Mouse (Mus musculus): Measurements from ENCODE around the gene BC053393.

BC053393 gene

DNA sequence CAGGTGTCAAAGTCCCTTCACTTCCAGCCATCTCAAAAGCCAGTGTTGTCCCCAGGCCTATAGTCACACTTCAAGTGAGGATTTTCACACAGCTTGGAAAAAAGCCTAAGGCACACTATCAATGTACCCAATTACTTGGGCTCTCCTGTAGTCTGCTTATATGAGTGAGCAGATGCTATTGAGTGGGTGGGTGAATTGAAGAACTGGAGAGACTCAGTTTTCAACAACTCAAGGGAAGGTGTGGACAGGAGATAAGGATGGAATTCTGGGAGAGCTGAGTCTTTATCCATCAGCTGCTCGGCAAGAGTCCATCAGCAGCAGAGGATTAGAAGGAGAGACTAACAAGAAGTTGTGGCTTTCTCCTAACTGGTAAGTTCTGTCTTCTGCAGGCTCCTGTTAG, at the start of gene BC053393:
Gene BC053393 (plus strand): TSS at position 210 of the 400 bp plus-strand sequence.
- 76% methylated on average over 1 of the region's 1 CpGs for WGBS

DNA sequence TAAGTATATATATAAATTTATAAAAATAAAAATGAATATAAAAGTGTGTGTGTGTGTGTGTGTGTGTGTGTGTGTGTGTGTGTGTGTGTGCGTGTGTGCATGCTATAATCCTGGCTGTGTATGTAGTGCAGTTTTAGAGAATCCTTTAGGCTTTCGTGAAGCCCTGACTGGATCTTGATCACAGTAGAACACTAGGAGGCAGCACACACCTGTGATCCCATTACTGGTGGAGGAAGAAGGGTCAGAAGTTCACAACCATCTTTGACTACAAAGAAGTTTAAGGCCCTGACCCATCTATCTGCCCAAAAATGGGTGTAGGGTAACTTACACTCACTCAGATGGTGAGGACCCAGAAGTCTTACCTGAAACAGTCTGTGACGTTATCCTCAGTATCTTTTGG, 48.6 kb upstream of the BC053393 start:
- 73% methylated on average over 3 of the region's 3 CpGs for WGBS

DNA sequence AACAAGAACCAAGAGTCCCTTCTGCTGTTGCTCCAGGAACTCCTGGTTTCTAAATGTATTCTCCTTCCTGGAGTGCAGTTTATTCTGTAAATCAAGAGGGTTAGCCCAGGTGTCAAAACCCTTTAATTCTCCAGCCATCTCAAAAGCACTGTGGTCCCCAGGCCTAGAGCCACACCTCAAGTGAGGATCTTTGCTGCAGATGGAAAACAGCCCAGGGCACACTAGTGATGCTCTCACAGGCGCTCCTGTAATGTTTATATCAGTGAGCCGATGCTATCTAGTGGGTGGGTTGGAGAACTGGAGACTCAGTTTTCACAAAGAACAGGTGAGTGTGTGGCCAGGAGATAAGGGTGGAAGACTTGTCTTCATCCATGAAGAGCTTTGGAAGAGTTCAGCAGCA, 47.4 kb upstream of the BC053393 start, which contains the start of gene Gm12169:
Gene Gm12169 (plus strand): TSS at position 301 of the 400 bp plus-strand sequence.
- WGBS = 94% methylated on average over 2 of the region's 2 CpGs

DNA sequence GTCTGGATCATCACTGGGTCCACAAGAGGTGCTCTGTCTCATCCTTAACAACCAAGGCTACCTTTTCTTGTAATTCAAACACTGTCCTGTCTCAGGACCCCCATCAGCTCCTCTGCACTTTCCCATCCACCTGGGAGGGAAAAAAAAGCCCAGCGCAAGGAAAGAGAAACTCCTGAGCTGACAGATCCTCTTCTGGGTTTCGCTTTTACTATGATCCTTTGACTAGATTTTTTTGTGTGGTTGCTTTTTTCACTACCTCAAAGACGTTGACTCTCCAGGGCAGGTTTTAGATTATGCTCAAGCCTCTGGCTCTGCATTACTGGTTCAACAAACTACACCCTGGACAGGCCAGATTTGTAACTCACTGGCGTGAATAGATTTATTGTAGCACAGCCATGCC, 41.2 kb upstream of the BC053393 start:
- WGBS = 78% methylated on average over 4 of the region's 4 CpGs

DNA sequence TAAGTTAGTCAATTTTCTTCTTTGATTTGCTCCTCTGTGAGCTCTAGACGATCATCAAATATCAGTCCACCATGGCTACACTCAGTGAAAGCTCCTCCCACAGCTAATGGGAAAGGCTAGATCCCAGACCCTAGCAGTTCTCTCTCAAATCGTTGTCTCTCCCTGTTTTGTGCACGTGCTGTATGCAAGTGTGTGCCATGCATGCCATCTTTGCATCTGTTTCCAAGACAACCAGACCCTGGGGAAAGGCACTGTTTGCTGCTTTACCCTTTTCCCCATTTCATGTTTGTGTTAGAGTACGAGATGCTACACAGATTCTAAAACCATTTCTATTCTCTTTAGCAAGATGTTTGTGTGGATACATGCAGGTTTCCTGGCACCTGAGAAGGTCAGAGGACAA, 34.4 kb upstream of the BC053393 start:
- WGBS = 66% methylated on average over 4 of the region's 4 CpGs

DNA sequence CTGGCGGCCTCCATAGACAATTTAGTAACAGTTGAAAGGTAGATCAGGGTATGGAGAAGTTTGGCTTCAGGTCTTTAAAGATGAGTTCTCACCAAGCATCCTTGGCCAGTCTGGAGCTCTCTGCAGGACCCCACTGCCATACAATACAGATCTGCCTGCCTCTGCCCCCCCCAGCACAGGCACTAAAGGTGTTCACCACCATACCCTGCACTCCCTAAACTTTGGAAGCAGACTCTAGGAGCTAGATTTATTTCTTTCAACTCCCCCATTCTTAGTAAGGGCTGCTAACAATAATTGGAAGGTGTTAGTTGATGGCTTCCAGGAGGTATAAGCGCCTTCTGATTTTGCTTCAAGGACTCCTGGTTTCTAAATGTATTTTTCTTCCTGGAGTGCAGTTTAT, 27.8 kb upstream of the BC053393 start:
- 86% methylated on average over 2 of the region's 2 CpGs for WGBS

DNA sequence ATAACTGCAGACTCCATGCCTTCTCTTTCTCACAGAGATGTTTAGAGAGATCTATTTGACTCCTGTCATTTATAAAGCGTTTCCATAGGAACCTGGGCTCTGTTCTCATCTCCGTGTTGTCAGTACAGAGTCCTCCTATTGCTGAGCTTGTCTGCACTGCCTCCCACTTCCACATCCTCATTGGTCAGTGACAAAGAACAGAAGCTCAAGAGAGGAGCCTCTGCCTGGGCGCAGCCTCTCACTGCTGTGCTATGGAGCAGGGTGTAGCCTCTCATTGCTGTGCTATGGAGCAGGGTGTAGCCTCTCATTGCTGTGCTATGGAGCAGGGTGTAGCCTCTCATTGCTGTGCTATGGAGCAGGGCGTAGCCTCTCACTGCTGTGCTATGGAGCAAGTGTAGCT, 21.6 kb upstream of the BC053393 start:
- 86% methylated on average over 4 of the region's 4 CpGs for WGBS

DNA sequence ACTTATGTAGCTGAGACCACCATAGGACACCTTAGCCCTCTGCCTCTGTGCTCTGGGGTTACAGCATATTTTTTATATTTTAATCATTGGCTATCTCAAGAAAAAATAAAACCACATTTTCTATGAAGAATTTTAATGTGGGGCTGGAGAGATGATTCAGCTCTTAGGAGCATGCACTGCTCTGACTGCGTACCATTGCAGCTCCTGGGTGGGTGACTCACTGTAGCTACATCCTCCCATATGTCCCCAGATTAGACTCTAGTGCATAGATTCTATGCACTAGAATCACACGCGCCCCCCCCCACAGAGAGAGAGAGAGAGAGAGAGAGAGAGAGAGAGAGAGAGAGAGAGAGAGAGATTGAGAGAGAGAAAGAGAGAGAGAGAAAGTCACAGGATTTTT, 18.6 kb upstream of the BC053393 start:
- WGBS = 54% methylated on average over 3 of the region's 3 CpGs

DNA sequence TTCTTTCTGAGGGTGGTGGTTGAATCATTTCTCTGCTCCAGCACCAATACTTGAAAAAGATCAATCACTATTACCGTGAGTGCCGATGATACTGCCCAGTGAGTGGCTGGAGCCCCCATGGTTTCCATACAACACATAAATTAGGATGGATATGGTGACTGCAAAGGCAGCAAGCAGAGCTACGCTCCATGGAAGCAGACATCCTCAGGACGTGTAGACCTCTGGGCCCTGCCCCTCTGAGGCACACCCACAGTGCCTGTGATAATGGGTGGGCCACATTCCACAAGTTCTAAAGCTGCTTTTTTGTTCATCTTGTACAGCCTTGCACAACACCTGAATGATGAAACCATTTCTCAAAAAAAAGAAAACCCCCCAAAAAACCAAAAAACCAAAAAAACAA, 10.2 kb upstream of the BC053393 start:
- WGBS = 90% methylated on average over 4 of the region's 4 CpGs

DNA sequence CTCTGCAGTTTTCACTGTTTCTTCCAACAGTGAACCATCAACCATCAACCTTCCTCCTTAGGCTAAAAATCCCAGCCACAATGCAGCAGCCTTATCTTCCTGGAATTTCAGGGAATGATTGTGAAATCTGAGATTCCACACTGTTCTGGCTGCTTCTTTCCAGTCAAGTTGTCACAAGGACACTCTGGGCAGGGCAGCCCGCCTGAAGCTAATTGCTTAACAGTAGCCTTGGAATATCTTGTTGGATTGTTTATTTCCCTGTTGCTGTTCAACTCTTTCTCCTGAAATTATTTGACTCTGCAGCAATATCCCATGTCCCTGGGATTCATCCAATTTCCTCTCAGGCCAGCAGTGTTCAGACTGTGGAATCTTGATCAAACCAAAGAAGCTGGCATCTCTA, 6.7 kb upstream of the BC053393 start:
- 84% methylated on average over 1 of the region's 1 CpGs for WGBS

DNA sequence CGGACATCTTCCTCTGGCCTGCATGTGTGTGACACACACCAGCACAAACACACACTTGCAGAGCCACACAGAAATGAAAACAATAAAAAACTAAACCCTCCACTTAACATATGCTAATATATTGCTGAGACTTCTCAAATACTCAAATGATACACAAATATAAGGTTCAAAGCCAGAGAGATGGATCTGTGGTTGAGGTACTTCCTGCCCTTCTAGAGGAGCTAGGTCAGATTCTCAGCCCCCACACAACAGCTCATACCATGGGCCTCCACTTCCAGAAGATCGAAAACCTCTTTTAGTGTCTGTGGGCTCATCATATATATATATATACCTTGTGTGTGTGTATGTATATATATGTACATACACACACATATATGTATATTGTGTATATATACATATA, 5.4 kb upstream of the BC053393 start:
- WGBS = 92% methylated on average over 2 of the region's 2 CpGs

DNA sequence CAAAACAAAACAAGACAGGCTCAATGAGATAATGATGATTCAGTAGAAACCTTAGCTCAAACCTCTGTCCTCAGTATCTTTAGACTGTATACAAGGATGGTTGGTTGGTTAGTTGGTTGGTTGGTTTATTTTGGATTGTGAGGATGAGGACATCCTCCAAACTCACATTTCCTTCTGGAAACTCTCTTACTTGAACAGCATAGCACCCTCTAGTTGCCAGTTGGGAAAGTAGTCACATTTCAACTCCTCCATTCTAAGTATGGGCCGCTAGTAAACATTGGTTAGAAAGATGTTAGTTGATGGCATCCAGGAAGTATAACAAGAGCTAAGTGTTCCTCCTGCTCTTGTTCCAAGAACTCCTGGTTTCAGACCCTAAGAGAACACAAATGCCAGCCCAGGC, 2.2 kb upstream of the BC053393 start:
- 80% methylated on average over 1 of the region's 1 CpGs for WGBS

DNA sequence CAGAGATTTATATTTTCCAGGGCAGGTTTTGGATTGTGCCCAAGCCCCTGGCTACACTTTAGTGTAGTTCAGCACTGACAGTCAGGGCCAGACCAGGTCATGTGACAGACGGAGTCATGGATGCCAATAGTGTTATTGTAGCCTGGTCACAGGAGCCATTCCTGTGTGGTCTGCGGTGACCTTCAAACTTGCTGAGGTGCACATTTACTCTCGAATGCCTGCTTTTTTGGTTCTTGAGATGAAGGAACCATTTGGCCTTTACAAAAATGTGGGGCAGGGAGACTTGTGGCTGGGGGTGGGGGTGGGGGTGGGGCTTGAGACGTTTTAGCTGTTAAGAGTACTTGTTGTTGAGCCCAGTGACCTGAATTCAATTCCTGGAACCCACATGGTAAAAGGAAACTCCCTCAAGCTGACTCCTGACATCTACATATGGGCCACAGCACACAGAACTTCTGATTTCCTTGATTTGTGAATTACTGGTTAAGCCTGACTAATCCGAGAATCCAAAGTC, 7.5 kb downstream of the BC053393 start:
- 59% methylated on average over 5 of the region's 5 CpGs for whole genome bisulfite sequencing

DNA sequence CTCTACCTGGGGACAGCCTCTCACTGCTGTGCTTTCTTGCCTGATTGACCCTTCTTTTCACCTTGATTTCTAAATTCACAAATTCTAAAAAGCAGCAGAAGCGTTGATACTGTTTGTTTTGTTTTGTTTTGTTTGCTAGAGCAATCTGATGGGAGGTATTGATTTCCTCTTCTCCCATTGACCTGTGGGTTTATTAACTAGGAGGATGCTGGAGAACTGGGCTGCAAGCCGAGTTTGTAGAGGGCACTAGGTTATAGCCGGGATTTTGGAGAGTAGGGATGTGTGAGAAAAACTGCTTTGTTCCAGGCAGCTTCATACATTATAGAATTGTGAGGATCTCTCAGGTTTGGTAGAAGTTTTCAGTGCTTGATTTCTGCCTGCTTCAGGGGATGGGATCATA, 9.1 kb downstream of the BC053393 start:
- 85% methylated on average over 3 of the region's 3 CpGs for WGBS

DNA sequence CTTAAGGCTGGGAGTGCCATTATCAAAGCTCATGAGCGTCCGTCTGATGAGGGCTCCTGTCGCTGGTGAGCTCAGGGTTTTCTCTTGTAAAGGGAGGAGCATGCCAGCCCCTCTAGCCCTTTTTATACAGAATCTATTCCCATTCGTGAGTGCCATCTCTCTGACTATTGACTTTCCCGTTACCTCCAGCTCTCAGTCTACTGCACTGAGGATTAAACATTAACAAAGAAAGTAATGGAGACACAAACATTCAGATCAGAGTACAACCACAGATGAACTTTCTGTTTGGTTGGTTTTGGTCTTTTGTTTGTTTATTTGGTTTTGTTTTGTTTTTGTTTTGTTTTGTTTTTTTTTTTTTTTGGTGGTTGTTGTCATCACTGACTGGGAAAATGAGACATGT, 11.4 kb downstream of the BC053393 start:
- 86% methylated on average over 5 of the region's 5 CpGs for WGBS

DNA sequence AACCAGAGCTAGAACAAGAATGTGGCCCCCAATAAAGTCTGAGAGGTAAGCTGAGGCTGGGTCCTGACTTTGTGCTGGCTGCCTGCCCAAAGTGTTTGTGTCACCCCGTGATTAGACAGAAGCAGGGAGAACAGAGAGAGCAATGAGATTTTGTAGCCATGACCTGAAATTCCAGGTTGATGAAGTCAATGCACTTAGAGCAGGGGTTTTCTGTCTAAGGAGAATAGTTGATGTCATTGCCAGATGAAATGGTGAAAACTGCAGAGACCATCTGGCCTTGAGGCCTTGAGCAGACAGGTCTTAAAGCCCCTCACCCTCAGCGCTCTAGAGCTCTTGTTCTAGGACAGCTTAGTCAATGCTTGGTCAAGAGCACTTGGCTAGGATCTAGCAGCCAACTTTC, 21.1 kb downstream of the BC053393 start:
- WGBS = 85% methylated on average over 2 of the region's 2 CpGs

DNA sequence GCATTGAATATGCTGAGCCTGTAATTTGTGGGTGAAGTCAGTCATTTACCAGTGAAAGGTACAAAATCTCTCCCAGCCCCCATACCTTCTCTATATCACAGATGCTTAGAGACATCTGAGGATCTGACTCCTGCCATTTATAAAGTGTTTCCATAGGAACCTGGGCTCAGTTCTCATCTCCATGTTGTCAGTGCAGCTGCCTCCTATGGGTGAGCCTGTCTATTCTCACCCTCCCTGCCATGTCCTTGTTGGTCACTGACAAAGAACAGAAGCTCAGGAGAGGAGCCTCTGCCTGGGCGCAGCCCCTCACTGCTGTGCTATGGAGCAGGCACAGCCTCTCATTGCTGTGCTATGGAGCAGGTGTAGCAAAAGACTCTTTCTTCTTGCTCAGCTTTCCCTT, 48.6 kb downstream of the BC053393 start:
- 65% methylated on average over 1 of the region's 1 CpGs for WGBS

DNA sequence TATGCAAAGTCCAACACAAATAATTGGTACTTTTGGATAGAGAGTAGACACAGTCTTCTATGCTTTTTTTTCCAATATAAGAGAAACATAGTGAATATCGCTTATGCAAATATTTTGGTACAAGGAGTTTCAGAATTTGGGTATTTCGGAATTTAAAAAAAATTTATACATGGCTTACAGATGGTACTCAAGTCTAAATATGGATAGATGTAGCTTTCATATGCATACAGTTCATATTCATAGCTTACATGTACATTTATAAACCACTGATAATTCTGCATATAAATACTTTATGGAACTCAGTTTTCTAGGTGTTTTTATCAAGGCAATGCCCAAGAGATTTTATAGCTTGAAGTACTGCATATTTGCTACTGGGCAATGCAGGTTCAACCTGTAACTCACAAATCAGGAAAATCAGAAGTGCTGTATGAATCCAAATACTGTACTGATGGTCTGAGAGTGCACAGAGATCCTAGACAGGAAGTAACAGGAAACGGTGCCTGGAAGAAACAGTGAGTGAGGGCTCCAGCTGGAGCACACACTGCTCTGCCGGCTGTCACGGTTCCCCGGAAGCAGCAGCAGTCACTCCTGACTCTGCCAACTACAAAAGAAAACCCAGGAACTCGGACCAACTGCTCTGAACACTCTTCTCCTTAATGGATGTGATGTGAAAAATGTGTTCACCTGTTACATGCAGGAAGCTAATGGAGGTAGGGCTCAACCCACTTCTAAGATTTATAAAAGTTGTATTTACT, 49.3 kb downstream of the BC053393 start:
- 29% methylated on average over 7 of the region's 7 CpGs for WGBS

DNA sequence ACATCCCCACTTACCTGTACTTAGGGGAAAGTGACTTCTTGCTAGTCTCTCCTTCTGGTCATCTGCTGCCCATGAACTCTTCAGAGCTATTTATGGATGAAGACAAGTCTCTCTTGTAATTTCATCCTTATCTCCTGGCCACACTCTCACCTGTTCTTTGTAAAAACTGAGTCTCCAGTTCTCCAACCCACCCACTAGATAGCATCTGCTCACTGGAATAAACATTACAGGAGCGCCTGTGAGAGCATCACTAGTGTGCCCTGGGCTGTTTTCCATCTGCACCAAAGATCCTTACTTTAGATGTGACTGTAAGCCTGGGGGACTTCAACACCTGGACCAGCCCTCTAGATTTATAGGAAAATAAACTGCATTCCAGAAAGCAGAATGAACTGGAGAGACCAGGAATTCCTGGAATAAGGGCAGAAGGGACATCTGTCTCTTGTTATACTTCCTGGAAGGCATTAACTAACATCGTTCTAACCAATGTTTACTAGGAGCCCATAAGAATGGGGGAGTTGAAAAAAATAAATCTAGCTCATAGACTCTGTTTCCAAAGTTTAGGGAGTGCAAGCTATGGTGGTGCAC, 58.0 kb downstream of the BC053393 start, which contains the start of gene Dppa1:
Gene Dppa1 (minus strand): TSS at position 51 of the 585 bp plus-strand sequence.
- 83% methylated on average over 2 of the region's 2 CpGs for WGBS

DNA sequence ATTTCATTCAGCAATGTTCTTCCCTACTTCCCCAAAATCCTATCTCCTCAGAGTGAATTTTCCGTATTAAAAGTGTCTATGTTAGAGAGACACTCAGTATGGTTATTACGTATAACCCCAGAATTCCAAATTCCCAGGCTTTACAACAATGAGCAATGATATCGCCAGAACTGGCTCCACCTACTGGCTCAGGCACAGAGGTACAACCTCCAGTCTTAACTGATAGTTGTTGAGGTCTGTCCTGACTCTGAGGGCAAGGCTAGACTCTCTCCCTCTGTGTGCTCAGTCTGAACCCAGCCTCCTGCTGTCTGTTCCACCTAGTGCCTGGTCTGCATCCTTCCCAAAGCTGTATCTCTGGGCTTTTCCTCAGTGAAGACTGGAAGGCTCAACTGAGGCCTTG, 60.3 kb downstream of the BC053393 start:
- WGBS = 15% methylated on average over 3 of the region's 3 CpGs

DNA sequence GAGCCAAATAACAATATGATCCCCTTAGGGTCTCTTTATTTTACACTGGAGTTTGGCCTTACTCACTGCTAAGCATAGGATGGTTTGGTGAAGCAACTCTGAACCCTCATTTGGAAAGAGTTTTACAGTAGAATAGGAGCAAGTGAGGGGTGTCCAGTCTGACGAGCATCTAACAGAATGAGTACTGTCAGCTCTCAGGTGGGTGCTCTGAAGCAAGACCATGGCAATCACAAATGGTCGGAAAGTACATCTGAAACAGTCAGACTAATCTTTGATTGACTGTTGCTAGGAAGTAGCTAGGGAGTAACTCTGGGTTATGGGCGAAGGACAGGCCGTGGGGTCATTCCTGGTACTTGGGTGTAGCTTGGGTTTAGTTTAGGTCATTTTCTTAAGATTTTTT, 64.2 kb downstream of the BC053393 start:
- 92% methylated on average over 4 of the region's 4 CpGs for WGBS

DNA sequence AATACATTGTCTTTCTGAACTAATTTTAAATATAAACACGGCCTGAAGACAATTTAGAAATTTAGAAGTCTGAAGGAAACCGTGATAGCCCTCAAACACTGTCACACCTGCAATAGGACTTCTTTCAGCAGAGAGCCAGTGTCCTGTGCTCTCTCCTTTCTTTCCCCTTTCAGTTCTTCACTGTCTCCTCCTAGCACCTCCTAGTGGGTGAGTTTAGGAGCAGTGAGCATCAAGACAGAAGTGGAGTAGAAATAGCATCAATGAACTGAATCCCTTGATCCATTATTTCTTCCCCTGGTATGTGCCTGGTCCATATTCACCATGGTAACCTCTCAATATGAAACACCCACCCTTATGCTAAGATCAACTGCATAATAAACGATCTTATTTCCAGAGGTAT, 65.2 kb downstream of the BC053393 start:
- 81% methylated on average over 3 of the region's 3 CpGs for WGBS

Data from cerebral cortex, adult 2 months (tissue).